Mouse (Mus musculus): Measurements from ENCODE around the gene Fam219b. TPM values are rescaled to one million over a fixed set of nuclear protein-coding genes. Genes with fewer than 3 reads are reported as not detected.
A peak's percentile ranks its signal among the peaks of the same experiment; 100 is the strongest.

Gene Fam219b
- polyA plus RNA-seq, 1 experiment = 12.2 TPM

- TF ChIP-seq POLR2A (IDR thresholded peaks at IDR 0.05; ENCODE audit: borderline replicate concordance, extremely low read depth, insufficient read depth, insufficient read length, poor library complexity, severe bottlenecking) (peak; percentile 55; the same call in 1 of the 2 replicates), CTCF (IDR thresholded peaks at IDR 0.05; ENCODE audit: borderline replicate concordance, extremely low read depth, insufficient read depth, insufficient read length) (no peak)
- peak; percentile 89 for DNase-seq (ENCODE audit: low read depth)
These were observed 15.0 kb downstream of the Fam219b start, which contains the start of gene Mpi for GRCm38 (mm10) chr9:57552139-57552887. Mpi (minus strand) TSS chr9:57552763.

- TF ChIP-seq CTCF (IDR thresholded peaks at IDR 0.05; ENCODE audit: borderline replicate concordance, extremely low read depth, insufficient read depth, insufficient read length) (no peak), POLR2A (IDR thresholded peaks at IDR 0.05; ENCODE audit: borderline replicate concordance, extremely low read depth, insufficient read depth, insufficient read length, poor library complexity, severe bottlenecking) (no peak)
- no peak for DNase-seq (ENCODE audit: low read depth)
These were observed 15.8 kb downstream of the Fam219b start for GRCm38 (mm10) chr9:57553119-57553518.

- DNase-seq (ENCODE audit: low read depth) = no peak
- TF ChIP-seq CTCF (IDR thresholded peaks at IDR 0.05; ENCODE audit: borderline replicate concordance, extremely low read depth, insufficient read depth, insufficient read length) (no peak), POLR2A (IDR thresholded peaks at IDR 0.05; ENCODE audit: borderline replicate concordance, extremely low read depth, insufficient read depth, insufficient read length, poor library complexity, severe bottlenecking) (no peak)
These were observed 17.4 kb downstream of the Fam219b start for GRCm38 (mm10) chr9:57554753-57555152.

GRCm38 (mm10) chr9:57557215-57557614 lies 19.9 kb downstream of the Fam219b start:
- DNase-seq (ENCODE audit: low read depth) = no peak
- TF ChIP-seq CTCF (IDR thresholded peaks at IDR 0.05; ENCODE audit: borderline replicate concordance, extremely low read depth, insufficient read depth, insufficient read length) (no peak), POLR2A (IDR thresholded peaks at IDR 0.05; ENCODE audit: borderline replicate concordance, extremely low read depth, insufficient read depth, insufficient read length, poor library complexity, severe bottlenecking) (no peak)

- no peak for DNase-seq (ENCODE audit: low read depth)
- TF ChIP-seq POLR2A (IDR thresholded peaks at IDR 0.05; ENCODE audit: borderline replicate concordance, extremely low read depth, insufficient read depth, insufficient read length, poor library complexity, severe bottlenecking) (no peak), CTCF (IDR thresholded peaks at IDR 0.05; ENCODE audit: borderline replicate concordance, extremely low read depth, insufficient read depth, insufficient read length) (no peak)
These were observed 21.3 kb downstream of the Fam219b start for GRCm38 (mm10) chr9:57558625-57559024.

GRCm38 (mm10) chr9:57559568-57559967 lies 22.2 kb downstream of the Fam219b start:
- TF ChIP-seq POLR2A (IDR thresholded peaks at IDR 0.05; ENCODE audit: borderline replicate concordance, extremely low read depth, insufficient read depth, insufficient read length, poor library complexity, severe bottlenecking) = no peak
- TF ChIP-seq CTCF (IDR thresholded peaks at IDR 0.05; ENCODE audit: borderline replicate concordance, extremely low read depth, insufficient read depth, insufficient read length) = no peak
- no peak for DNase-seq (ENCODE audit: low read depth)

- no peak for DNase-seq (ENCODE audit: low read depth)
These were observed 22.9 kb downstream of the Fam219b start for GRCm38 (mm10) chr9:57560263-57560662.

GRCm38 (mm10) chr9:57560861-57561710 lies 23.8 kb downstream of the Fam219b start, which contains the start of gene Scamp2:
Scamp2 (plus strand) TSS chr9:57560943.
- DNase-seq (ENCODE audit: low read depth) = peak; percentile 97
- TF ChIP-seq POLR2A (IDR thresholded peaks at IDR 0.05; ENCODE audit: borderline replicate concordance, extremely low read depth, insufficient read depth, insufficient read length, poor library complexity, severe bottlenecking) (peak; percentile 42; the same call in 1 of the 2 replicates), CTCF (IDR thresholded peaks at IDR 0.05; ENCODE audit: borderline replicate concordance, extremely low read depth, insufficient read depth, insufficient read length) (no peak)

More at GRCm38 (mm10) chr9:57560263-57560662, 22.9 kb downstream of the Fam219b start:
- no peak for TF ChIP-seq CTCF (IDR thresholded peaks at IDR 0.05; ENCODE audit: borderline replicate concordance, extremely low read depth, insufficient read depth, insufficient read length)

- TF ChIP-seq POLR2A (IDR thresholded peaks at IDR 0.05; ENCODE audit: borderline replicate concordance, extremely low read depth, insufficient read depth, insufficient read length, poor library complexity, severe bottlenecking) = no peak
- TF ChIP-seq CTCF (IDR thresholded peaks at IDR 0.05; ENCODE audit: borderline replicate concordance, extremely low read depth, insufficient read depth, insufficient read length) = no peak
- no peak for DNase-seq (ENCODE audit: low read depth)
These were observed 24.4 kb downstream of the Fam219b start for GRCm38 (mm10) chr9:57561711-57562099.

- DNase-seq (ENCODE audit: low read depth) = no peak
- TF ChIP-seq CTCF (IDR thresholded peaks at IDR 0.05; ENCODE audit: borderline replicate concordance, extremely low read depth, insufficient read depth, insufficient read length) (no peak), POLR2A (IDR thresholded peaks at IDR 0.05; ENCODE audit: borderline replicate concordance, extremely low read depth, insufficient read depth, insufficient read length, poor library complexity, severe bottlenecking) (no peak)
These were observed 25.6 kb downstream of the Fam219b start for GRCm38 (mm10) chr9:57562896-57563372.

GRCm38 (mm10) chr9:57564609-57565008 lies 27.3 kb downstream of the Fam219b start:
- no peak for TF ChIP-seq POLR2A (IDR thresholded peaks at IDR 0.05; ENCODE audit: borderline replicate concordance, extremely low read depth, insufficient read depth, insufficient read length, poor library complexity, severe bottlenecking)
- no peak for TF ChIP-seq CTCF (IDR thresholded peaks at IDR 0.05; ENCODE audit: borderline replicate concordance, extremely low read depth, insufficient read depth, insufficient read length)
- no peak for DNase-seq (ENCODE audit: low read depth)
